Mouse (Mus musculus): ENCODE measurements around the gene Slc39a10.
A peak's percentile ranks its signal among the peaks of the same experiment; 100 is the strongest.

The Slc39a10 gene

GRCm38 (mm10) chr1:46864175-46864885, 28.3 kb downstream of the Slc39a10 start:
- DNase-seq (ENCODE audit: low read depth), result peak; percentile 29

- DNase-seq (ENCODE audit: low read depth), result no peak
Observed at GRCm38 (mm10) chr1:46863434-46863833, 29.2 kb downstream of the Slc39a10 start.

- DNase-seq (ENCODE audit: low read depth), result no peak
Observed at GRCm38 (mm10) chr1:46860082-46860481, 32.6 kb downstream of the Slc39a10 start.

- DNase-seq (ENCODE audit: low read depth), result no peak
Observed at GRCm38 (mm10) chr1:46858579-46858978, 34.1 kb downstream of the Slc39a10 start.

GRCm38 (mm10) chr1:46856498-46856897, 36.2 kb downstream of the Slc39a10 start:
- DNase-seq (ENCODE audit: low read depth), result no peak

GRCm38 (mm10) chr1:46854036-46854900, 38.4 kb downstream of the Slc39a10 start:
- DNase-seq (ENCODE audit: low read depth), result no peak

- peak; percentile 99 for DNase-seq (ENCODE audit: low read depth)
Observed at GRCm38 (mm10) chr1:46853317-46854035, 39.2 kb downstream of the Slc39a10 start.

- DNase-seq (ENCODE audit: low read depth), result peak; percentile 87
Observed at GRCm38 (mm10) chr1:46852600-46853272, 39.9 kb downstream of the Slc39a10 start.

- peak; percentile 55 for DNase-seq (ENCODE audit: low read depth)
Observed at GRCm38 (mm10) chr1:46852216-46852599, 40.4 kb downstream of the Slc39a10 start.

GRCm38 (mm10) chr1:46851586-46851985, 41.1 kb downstream of the Slc39a10 start:
- no peak for DNase-seq (ENCODE audit: low read depth)

GRCm38 (mm10) chr1:46849758-46850157, 42.9 kb downstream of the Slc39a10 start:
- peak; percentile 88 for DNase-seq (ENCODE audit: low read depth)

- no peak for DNase-seq (ENCODE audit: low read depth)
Observed at GRCm38 (mm10) chr1:46845221-46845620, 47.4 kb downstream of the Slc39a10 start.

- no peak for DNase-seq (ENCODE audit: low read depth)
Observed at GRCm38 (mm10) chr1:46844281-46844680, 48.4 kb downstream of the Slc39a10 start.

- no peak for DNase-seq (ENCODE audit: low read depth)
Observed at GRCm38 (mm10) chr1:46843406-46843805, 49.2 kb downstream of the Slc39a10 start.

GRCm38 (mm10) chr1:46831927-46832326, 60.7 kb downstream of the Slc39a10 start:
- no peak for DNase-seq (ENCODE audit: low read depth)

GRCm38 (mm10) chr1:46830066-46830843, 62.4 kb downstream of the Slc39a10 start:
- no peak for DNase-seq (ENCODE audit: low read depth)

- no peak for DNase-seq (ENCODE audit: low read depth)
Observed at GRCm38 (mm10) chr1:46822256-46822972, 70.2 kb downstream of the Slc39a10 start.

GRCm38 (mm10) chr1:46817934-46818333, 74.7 kb downstream of the Slc39a10 start:
- DNase-seq (ENCODE audit: low read depth), result no peak

- peak; percentile 29 for DNase-seq (ENCODE audit: low read depth)
Observed at GRCm38 (mm10) chr1:46808630-46809029, 84.0 kb downstream of the Slc39a10 start.

- DNase-seq (ENCODE audit: low read depth), result no peak
Observed at GRCm38 (mm10) chr1:46805074-46805473, 87.6 kb downstream of the Slc39a10 start.
